Mouse (Mus musculus) bone marrow, adult 2 months (tissue): ENCODE measurements around the gene Cyp3a13.

Experiments
- CTCF ChIP-seq: fragments of 200-500 bp; IDR thresholded peaks from 2 replicates; pipeline ENCODE4 v1.5.1; 2011; ENCODE audit warnings: low read length, control low read depth; ENCODE audit not compliant: control insufficient read depth, insufficient read depth
- POLR2A ChIP-seq: fragments of 200-500 bp; IDR thresholded peaks from 2 replicates; pipeline ENCODE4 v1.6.1; 2011; ENCODE audit warnings: low read depth, mild to moderate bottlenecking, control low read depth, low read length, borderline replicate concordance; ENCODE audit not compliant: control insufficient read depth

GRCm38 (mm10) chr5:137947303-137947702 is 25.9 kb upstream of the Cyp3a13 start:
- no peak for TF ChIP-seq CTCF
- TF ChIP-seq POLR2A, result no peak
